Mouse (Mus musculus): ENCODE results near the gene Olfr736.

Olfr736 gene

DNA sequence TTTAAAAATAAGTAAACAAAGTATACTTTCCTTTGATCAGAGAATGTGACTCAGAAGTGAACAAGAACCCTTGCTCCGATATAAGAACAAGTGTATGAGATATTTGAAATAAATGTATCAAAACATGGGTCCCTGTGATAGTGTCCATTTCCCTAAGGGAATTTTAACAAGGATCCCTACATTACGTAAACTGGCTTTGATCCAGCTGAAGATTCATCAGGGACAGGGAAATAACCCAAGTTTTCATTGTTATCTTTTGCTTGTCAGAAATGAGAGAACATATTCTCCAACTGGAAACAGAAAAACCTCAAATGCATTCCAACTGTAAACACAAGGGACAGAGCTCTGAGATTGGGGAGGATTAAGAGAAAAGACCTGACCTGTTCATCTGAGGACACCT lies at the start of gene Olfr736:
Gene Olfr736 (plus strand): TSS at position 301 of the 400 bp plus-strand sequence.
- no peak for DNase-seq (ENCODE audit: low spot score in 2 of 2)

DNA sequence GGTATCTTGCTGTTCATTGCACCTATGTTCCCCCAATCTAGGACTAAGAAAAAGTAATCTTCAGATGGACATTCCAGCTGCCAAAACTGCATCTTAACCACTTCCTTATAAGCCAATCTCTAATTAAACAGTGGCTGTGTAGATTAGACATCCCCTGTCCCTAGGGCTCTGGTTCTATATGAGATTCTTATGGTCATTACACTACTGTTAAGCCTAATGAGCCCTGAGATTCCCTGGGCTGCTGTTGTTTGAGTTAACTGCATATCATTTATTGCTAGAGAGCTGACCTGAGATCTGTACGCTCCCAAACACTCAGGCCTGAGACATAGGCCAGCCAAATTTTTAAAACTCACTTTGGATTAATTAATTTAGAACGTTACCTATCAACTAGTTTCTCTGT lies 32.2 kb upstream of the Olfr736 start, which contains the start of gene Olfr735:
Gene Olfr735 (minus strand): TSS at position 77 of the 400 bp plus-strand sequence.
- no peak for DNase-seq (ENCODE audit: low spot score in 2 of 2)

DNA sequence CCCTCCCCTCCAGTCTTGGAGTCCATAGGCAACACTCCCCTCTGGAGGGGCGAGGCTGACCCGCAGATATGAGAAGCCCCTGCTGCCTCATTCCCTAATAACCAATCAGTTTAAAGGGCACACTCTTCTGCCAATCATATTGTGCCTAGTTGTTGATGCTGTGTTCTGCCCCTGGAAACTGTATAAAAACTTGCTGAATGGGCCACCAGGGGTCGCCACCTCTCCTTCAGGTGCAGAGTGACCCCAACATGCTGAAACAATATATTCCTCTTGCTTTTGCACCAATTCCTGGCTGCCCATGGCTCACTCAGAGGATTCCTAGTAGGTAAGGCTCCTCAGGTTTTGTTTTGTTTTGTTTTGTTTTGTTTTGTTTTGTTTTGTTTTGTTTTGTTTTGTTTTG lies 28.5 kb upstream of the Olfr736 start:
- no peak for DNase-seq (ENCODE audit: low spot score in 2 of 2)

DNA sequence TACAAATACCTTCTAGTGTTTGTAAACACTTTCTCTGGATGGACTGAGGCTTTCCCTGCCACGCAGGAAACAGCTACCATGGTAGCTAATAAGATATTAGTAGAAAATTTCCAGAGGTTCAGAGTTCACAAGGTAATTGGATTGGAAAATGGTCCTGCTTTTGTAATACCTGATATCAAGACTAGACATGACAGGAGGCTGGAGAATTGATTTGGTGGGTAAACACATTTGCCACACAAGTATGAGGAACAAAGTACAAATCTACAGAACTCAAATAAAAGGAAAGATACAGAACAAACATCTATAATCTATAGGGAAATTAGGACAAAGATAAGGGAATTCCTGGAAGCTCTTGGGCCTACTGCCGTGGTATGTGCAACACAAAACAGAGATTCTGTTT lies 24.2 kb upstream of the Olfr736 start:
- DNase-seq (ENCODE audit: low spot score in 2 of 2) = no peak

DNA sequence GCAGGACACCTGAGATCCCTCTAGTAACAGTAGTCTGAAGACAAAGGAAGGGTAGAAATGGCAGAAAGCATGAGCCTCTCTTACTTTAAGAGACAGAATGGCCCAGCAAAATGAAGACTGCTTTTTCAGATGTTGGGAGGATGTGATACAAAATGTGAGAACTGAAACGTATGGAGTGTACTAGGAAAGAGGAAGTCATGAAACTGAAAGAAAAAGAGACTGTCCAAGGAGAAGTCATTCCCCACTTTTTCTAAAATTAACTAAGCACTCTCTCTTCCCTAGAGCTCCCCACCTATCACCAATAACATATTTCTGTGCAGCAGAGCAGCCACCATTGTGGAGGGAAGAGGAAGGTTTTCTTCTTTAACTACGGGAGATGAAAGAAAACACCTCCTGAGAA lies 23.4 kb upstream of the Olfr736 start, which contains the start of gene Tlr11:
Gene Tlr11 (plus strand): TSS at position 322 of the 400 bp plus-strand sequence.
- DNase-seq (ENCODE audit: low spot score in 2 of 2) = no peak

DNA sequence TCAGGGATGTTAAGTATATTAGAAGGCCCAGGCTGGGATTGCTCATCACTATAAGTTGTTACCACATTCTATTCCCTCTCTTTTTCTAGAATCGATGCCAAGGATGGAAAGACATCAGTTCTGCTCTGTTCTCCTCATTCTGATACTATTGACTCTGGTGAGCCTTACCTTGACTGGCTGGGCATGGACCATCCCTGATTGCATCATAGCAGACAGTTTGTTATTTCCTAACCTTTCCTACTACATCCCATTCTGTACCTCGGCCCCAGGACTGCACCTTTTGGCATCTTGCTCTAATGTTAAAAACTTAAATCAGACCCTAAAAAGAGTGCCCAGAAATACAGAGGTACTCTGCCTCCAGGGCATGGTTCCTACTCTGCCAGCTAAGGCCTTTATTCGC lies 20.5 kb upstream of the Olfr736 start:
- no peak for DNase-seq (ENCODE audit: low spot score in 2 of 2)

DNA sequence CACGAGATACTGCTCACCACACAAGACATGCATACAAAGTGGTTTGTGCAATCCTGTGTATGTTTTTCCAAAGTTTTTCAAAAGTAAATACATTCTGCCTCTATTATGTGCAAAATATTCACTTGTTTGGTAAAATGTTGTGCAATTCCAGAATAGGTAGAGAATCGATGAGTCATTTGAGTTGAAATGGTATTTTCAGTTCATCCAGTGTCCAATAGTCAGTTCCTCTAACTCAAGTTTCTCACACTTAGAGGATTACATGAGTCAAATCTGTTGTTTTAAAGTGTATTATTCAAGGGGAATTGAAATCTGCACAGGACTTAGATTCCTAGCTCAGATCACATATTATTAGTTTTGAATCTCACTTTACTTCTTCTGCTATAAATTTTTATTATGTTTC lies 17.4 kb upstream of the Olfr736 start:
- DNase-seq (ENCODE audit: low spot score in 2 of 2) = no peak

DNA sequence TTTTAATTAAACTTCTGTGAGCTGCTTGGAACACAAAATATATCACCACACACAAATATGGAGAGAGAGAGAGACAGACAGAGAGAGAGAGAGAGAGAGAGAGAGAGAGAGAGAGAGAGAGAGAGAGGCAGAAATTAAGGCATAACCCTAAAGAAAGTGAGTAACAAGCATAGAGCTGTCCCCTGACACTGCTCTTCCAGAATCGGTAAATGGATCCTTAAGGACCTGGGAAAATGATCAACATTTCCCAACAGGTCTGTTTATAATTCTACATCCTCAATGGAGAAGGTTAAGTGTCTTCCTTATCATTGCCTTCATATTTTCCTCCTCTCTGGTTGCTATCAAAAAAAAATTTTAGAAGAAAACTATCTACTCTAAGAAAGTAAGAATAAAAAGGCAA lies 26.3 kb downstream of the Olfr736 start, which contains the start of gene Olfr738:
Gene Olfr738 (plus strand): TSS at position 301 of the 400 bp plus-strand sequence.
- DNase-seq (ENCODE audit: low spot score in 2 of 2) = no peak

DNA sequence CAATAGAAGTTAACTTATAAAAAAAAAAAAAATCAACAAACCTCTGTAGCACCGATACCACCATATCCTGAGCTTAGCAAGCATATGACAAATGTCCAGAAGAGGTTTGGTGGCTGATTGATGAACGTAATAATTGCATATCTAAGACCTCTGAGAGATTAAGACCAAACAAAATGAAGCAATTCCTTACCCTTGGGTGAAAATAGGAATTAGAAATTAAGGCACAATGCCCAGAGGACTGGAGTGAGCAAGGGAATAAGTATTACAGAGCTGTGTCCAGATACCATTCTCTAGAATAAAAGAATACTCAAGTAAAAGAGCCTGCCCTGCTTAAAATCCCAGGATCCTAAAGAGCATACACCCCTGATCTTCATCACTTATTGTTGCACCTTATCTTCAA lies 37.4 kb downstream of the Olfr736 start, which contains the start of gene Olfr739:
Gene Olfr739 (plus strand): TSS at position 301 of the 400 bp plus-strand sequence.
- DNase-seq (ENCODE audit: low spot score in 2 of 2) = no peak

All from spleen, postnatal 14 days (tissue).